Mouse (Mus musculus) G1E-ER4 (cell line): ENCODE measurements around the gene Cox8c. TPM values are rescaled to one million over a fixed set of nuclear protein-coding genes. Genes with fewer than 3 reads are reported as not detected.

Experiments
- GATA1 ChIP-seq: IDR thresholded peaks from one replicate; pipeline ENCODE4 v1.8.0; 2012; ENCODE audit warnings: low read length, inconsistent platforms
- polyA plus RNA-seq: library from polyadenylated mRNA; stranded (reverse); fragments of >175 nt; gene quantifications from 2 replicates; pipeline ENCODE4 v1.2.3, GENCODE M21; 2012

Cox8c gene
- polyA plus RNA-seq, 1 experiment, result not detected

- TF ChIP-seq GATA1, result no peak
Measured at GRCm38 (mm10) chr12:102947826-102948225, 48.7 kb downstream of the Cox8c start.

- no peak for TF ChIP-seq GATA1
Measured at GRCm38 (mm10) chr12:102948778-102949394, 49.8 kb downstream of the Cox8c start, which contains the start of gene Unc79. Unc79 (plus strand) TSS chr12:102948859.

- TF ChIP-seq GATA1, result no peak
Measured at GRCm38 (mm10) chr12:102949395-102950208, 50.5 kb downstream of the Cox8c start.

Other genes starting within 250 kb of the Cox8c start
- 3.1 and 5.0 TPM in 2 replicates for gene Itpk1, start 194.4 kb upstream of the Cox8c start, polyA plus RNA-seq
- 2.3 and 2.4 TPM in 2 replicates for gene Moap1, start 155.7 kb upstream of the Cox8c start, polyA plus RNA-seq
- 2.0 and 2.9 TPM in 2 replicates for gene Tmem251, start 155.6 kb upstream of the Cox8c start, polyA plus RNA-seq
- 3.3 and 7.3 TPM in 2 replicates for gene Gm28051, start 141.6 kb upstream of the Cox8c start, polyA plus RNA-seq
- gene Gon7, start 141.5 kb upstream of the Cox8c start, polyA plus RNA-seq, result 10.4 and 15.7 TPM in 2 replicates
- 32.6 and 47.1 TPM in 2 replicates for gene Ubr7, start 141.3 kb upstream of the Cox8c start, polyA plus RNA-seq
- gene Gm20604, start 140.6 kb upstream of the Cox8c start, polyA plus RNA-seq, result 3.0 and 3.3 TPM in 2 replicates
- 2.9 and 3.3 TPM in 2 replicates for gene Btbd7, start 20.8 kb upstream of the Cox8c start, polyA plus RNA-seq
- not detected in 2 replicates for gene Unc79, start 49.5 kb downstream of the Cox8c start, polyA plus RNA-seq